Mouse (Mus musculus) testis, adult 2 months (tissue): ENCODE results near the gene Bsn.

ENCODE experiments used
- CTCF ChIP-seq: fragments of 200-500 bp; IDR thresholded peaks from 2 replicates; pipeline ENCODE4 v1.5.1; 2012; ENCODE audit warnings: low read depth, mild to moderate bottlenecking, inconsistent platforms, low read length, moderate library complexity; ENCODE audit not compliant: control insufficient read depth, insufficient read depth, insufficient replicate concordance
- POLR2A ChIP-seq: fragments of 200-500 bp; IDR thresholded peaks from 2 replicates; pipeline ENCODE4 v1.6.1; 2012; ENCODE audit warnings: low read depth, mild to moderate bottlenecking, inconsistent platforms, low read length, moderate library complexity; ENCODE audit not compliant: control insufficient read depth

DNA sequence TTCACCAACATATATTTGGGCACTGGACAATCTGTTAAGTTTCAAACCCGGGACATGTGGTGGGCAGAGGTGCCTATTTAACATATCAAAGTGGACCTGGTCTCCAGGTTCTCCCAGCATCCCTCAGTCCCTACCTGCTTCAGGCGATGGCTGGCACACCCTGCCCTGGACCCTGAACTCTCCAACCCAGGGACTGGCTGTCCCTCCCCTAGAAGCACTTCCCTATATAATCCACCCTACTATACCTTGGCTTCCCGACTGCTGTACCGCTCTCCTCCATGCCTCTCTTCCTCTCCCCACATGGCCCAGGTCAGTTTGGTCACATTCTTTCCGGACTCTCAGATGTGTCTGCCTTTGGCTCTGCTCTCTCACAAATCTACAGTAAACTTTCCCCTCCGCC, 44.4 kb downstream of the Bsn start:
- TF ChIP-seq CTCF = no peak
- TF ChIP-seq POLR2A = no peak
